Mouse (Mus musculus) forebrain, embryonic 11.5 days (tissue): ENCODE measurements around the gene Cib1. TPM values are rescaled to one million over a fixed set of nuclear protein-coding genes. Genes with fewer than 3 reads are reported as not detected.

ENCODE experiments used
- ATAC-seq: fragments of 200-750 bp; cut with Nextera tagmentation; replicated peaks from 2 replicates; pipeline ENCODE4 v1.8.0; 2017; ENCODE audit warnings: moderate TSS enrichment; ENCODE audit not compliant: low FRiP score
- DNase-seq: peaks from one replicate; pipeline ENCODE4 v3.0.0-alpha.2; 2017; ENCODE audit warnings: low spot score
- H3K27ac ChIP-seq: fragments of 300-500 bp; sonication (generic); 2 replicates; pipeline ENCODE4 v1.5.1; 2014; ENCODE audit warnings: low read depth, low read length
- H3K27me3 ChIP-seq: fragments of 300-500 bp; sonication (generic); 2 replicates; pipeline ENCODE4 v1.6.1; 2014; ENCODE audit warnings: mild to moderate bottlenecking, low read length, mixed read lengths; ENCODE audit not compliant: control insufficient read depth, insufficient read depth
- H3K36me3 ChIP-seq: fragments of 300-500 bp; sonication (generic); 2 replicates; pipeline ENCODE4 v1.6.1; 2014; ENCODE audit warnings: mild to moderate bottlenecking, low read length, moderate library complexity, mixed read lengths; ENCODE audit not compliant: control insufficient read depth, insufficient read depth
- H3K4me1 ChIP-seq: fragments of 300-500 bp; sonication (generic); replicated peaks from 2 replicates; pipeline ENCODE4 v1.6.1; 2014; ENCODE audit warnings: low read length, mixed read lengths; ENCODE audit not compliant: control insufficient read depth, insufficient read depth
- H3K4me2 ChIP-seq: fragments of 300-500 bp; sonication (generic); 2 replicates; pipeline ENCODE4 v1.6.1; 2014; ENCODE audit warnings: low read depth, mild to moderate bottlenecking, low read length, moderate library complexity, mixed read lengths; ENCODE audit not compliant: severe bottlenecking
- H3K4me3 ChIP-seq: fragments of 300-500 bp; sonication (generic); 2 replicates; pipeline ENCODE4 v1.5.1; 2014; ENCODE audit warnings: low read depth, low read length
- H3K9ac ChIP-seq: fragments of 300-500 bp; sonication (generic); 2 replicates; pipeline ENCODE4 v1.6.1; 2014; ENCODE audit warnings: low read length
- H3K9me3 ChIP-seq: fragments of 300-500 bp; sonication (generic); 2 replicates; pipeline ENCODE4 v1.6.1; 2016; ENCODE audit warnings: low read length, mixed read lengths; ENCODE audit not compliant: control insufficient read depth
- WGBS: fragments of 180-500 bp; shearing (Covaris S2); extraction: QIAGEN DNeasy Blood & Tissue Kit; methylation state at CpG from one replicate; pipeline ENCODE4 v1.1.7; 2014; 5-methylcytosine and 5-hydroxymethylcytosine counted together
- polyA plus RNA-seq: library from polyadenylated mRNA; unstranded; fragments of >200 nt; fragmentation: Nextera tagmentation; extraction: Ambion mirVana; gene quantifications from 2 replicates; pipeline ENCODE4 v1.2.1, GENCODE M21; 2014

The Cib1 gene
- polyA plus RNA-seq, 1 experiment from 2014 or later, result 51.4 TPM

GRCm38 (mm10) chr7:80202961-80203360, 29.7 kb downstream of the Cib1 start:
- Histone ChIP-seq H3K4me3 (no peak overlapping the region), H3K36me3 (no peaks in the 10 kb centered on the region), H3K9ac (no peak overlapping the region), H3K27ac (no peak overlapping the region), H3K9me3 (no peaks in the 10 kb centered on the region), H3K4me2 (no peak overlapping the region), H3K4me1 (peaks cover 2% of the 10 kb centered on the region), H3K27me3 (no peaks in the 10 kb centered on the region)
- DNase-seq (no peak), ATAC-seq (no peak)
- 83% methylated on average over 5 of the region's 5 CpGs for WGBS

- ATAC-seq (no peak), DNase-seq (no peak)
- Histone ChIP-seq H3K27ac (no peak overlapping the region), H3K4me1 (peaks cover 10% of the 10 kb centered on the region), H3K9me3 (no peaks in the 10 kb centered on the region), H3K27me3 (no peaks in the 10 kb centered on the region), H3K4me3 (no peak overlapping the region), H3K36me3 (no peaks in the 10 kb centered on the region), H3K9ac (no peak overlapping the region), H3K4me2 (no peak overlapping the region)
- WGBS, result 84% methylated on average over 15 of the region's 15 CpGs
These were observed 30.6 kb downstream of the Cib1 start for GRCm38 (mm10) chr7:80201888-80202540.

- no peak overlapping the region for H3K9ac ChIP-seq
- no peaks in the 10 kb centered on the region for H3K27me3 ChIP-seq
- H3K4me2 ChIP-seq, result no peak overlapping the region
- H3K9me3 ChIP-seq, result no peaks in the 10 kb centered on the region
- H3K27ac ChIP-seq, result no peak overlapping the region
- ATAC-seq (no peak), DNase-seq (no peak)
- no peak overlapping the region for H3K4me3 ChIP-seq
- 90% methylated on average over 5 of the region's 5 CpGs for WGBS
- peaks cover 10% of the 10 kb centered on the region for H3K4me1 ChIP-seq
- no peaks in the 10 kb centered on the region for H3K36me3 ChIP-seq
These were observed 31.6 kb downstream of the Cib1 start for GRCm38 (mm10) chr7:80200963-80201539.

GRCm38 (mm10) chr7:80200588-80200945, 32.0 kb downstream of the Cib1 start:
- Histone ChIP-seq H3K4me1 (peaks cover 10% of the 10 kb centered on the region), H3K27ac (no peak overlapping the region), H3K9me3 (no peaks in the 10 kb centered on the region), H3K27me3 (no peaks in the 10 kb centered on the region), H3K36me3 (no peaks in the 10 kb centered on the region), H3K4me3 (no peak overlapping the region), H3K4me2 (no peak overlapping the region), H3K9ac (no peak overlapping the region)
- 89% methylated on average over 6 of the region's 6 CpGs for WGBS
- ATAC-seq, result no peak
- no peak for DNase-seq

GRCm38 (mm10) chr7:80199851-80200587, 32.6 kb downstream of the Cib1 start:
- Histone ChIP-seq H3K27me3 (no peaks in the 10 kb centered on the region), H3K4me2 (peak overlapping the region; percentile 89; the same call in 1 of the 2 replicates), H3K4me3 (no peak overlapping the region), H3K4me1 (peaks cover 10% of the 10 kb centered on the region), H3K9me3 (no peaks in the 10 kb centered on the region), H3K27ac (no peak overlapping the region), H3K9ac (no peak overlapping the region), H3K36me3 (no peaks in the 10 kb centered on the region)
- 74% methylated on average over 11 of the region's 11 CpGs for WGBS
- ATAC-seq (no peak), DNase-seq (no peak)

GRCm38 (mm10) chr7:80199286-80199685, 33.3 kb downstream of the Cib1 start:
- Histone ChIP-seq H3K4me1 (peaks cover 11% of the 10 kb centered on the region), H3K4me3 (peak overlapping the region; percentile 70), H3K4me2 (peak overlapping the region; percentile 89), H3K9ac (peak overlapping the region; percentile 89), H3K36me3 (no peaks in the 10 kb centered on the region), H3K9me3 (no peaks in the 10 kb centered on the region), H3K27ac (peak overlapping the region; percentile 86; the same call in 1 of the 2 replicates), H3K27me3 (no peaks in the 10 kb centered on the region)
- DNase-seq (no peak), ATAC-seq (no peak)
- WGBS, result 35% methylated on average over 6 of the region's 6 CpGs

GRCm38 (mm10) chr7:80198863-80199262, 33.8 kb downstream of the Cib1 start:
- peak overlapping the region; percentile 70 for H3K4me3 ChIP-seq
- H3K9ac ChIP-seq, result peak overlapping the region; percentile 89
- DNase-seq (no peak), ATAC-seq (peak; percentile 15)
- H3K4me1 ChIP-seq, result peaks cover 14% of the 10 kb centered on the region
- H3K4me2 ChIP-seq, result peak overlapping the region; percentile 89
- H3K27ac ChIP-seq, result peak overlapping the region; percentile 86
- H3K9me3 ChIP-seq, result no peaks in the 10 kb centered on the region
- no peaks in the 10 kb centered on the region for H3K36me3 ChIP-seq
- 4% methylated on average over 11 of the region's 11 CpGs for WGBS
- H3K27me3 ChIP-seq, result no peaks in the 10 kb centered on the region

GRCm38 (mm10) chr7:80197941-80198778, 34.5 kb downstream of the Cib1 start:
- ATAC-seq, result peak; percentile 94
- peak overlapping the region; percentile 86 for H3K27ac ChIP-seq
- under 1% methylated on average over 67 of the region's 74 CpGs for WGBS
- no peaks in the 10 kb centered on the region for H3K36me3 ChIP-seq
- peak overlapping the region; percentile 89 for H3K4me2 ChIP-seq
- DNase-seq, result peak; percentile 95
- peak overlapping the region; percentile 70 for H3K4me3 ChIP-seq
- H3K4me1 ChIP-seq, result peaks cover 14% of the 10 kb centered on the region
- H3K9me3 ChIP-seq, result no peaks in the 10 kb centered on the region
- no peaks in the 10 kb centered on the region for H3K27me3 ChIP-seq
- peak overlapping the region; percentile 89 for H3K9ac ChIP-seq
